In genomic region chr10:93190475-93191262, GRCm38 (mm10) we compare ENCODE assay signal across 8 mouse cellular contexts. TPM values are rescaled to one million over a fixed set of nuclear protein-coding genes. Genes with fewer than 3 reads are reported as not detected.
DNase-seq lines count a peak whose midpoint lies in the region; ATAC-seq and TF ChIP-seq lines count a peak whose summit lies in the region.
"Had no signal": no experiment of that assay in that cellular context is flagged by ENCODE, and none has a peak within 500 bp of the region (broad histone marks: within the 10 kb centered on the region; RNA-seq: fewer than 3 reads in every experiment).

No protein-coding gene starts in this region.

- 74% methylated on average over 8 of the region's 8 CpGs for WGBS in intestine, embryonic 15.5 days
- WGBS in intestine, postnatal 0 days: 75% methylated on average over 8 of the region's 8 CpGs
- 88% methylated on average over 8 of the region's 8 CpGs for WGBS in hindbrain, embryonic 15.5 days

- 0 out of 2 replicates have a peak overlapping the region, but pooled peaks have one; percentile 32 for H3K27ac ChIP-seq in intestine, embryonic 15.5 days
- H3K27ac ChIP-seq in intestine, postnatal 0 days (ENCODE audit: low read depth, low read length): no peak overlapping the region
- no peak overlapping the region for H3K27ac ChIP-seq in hindbrain, embryonic 15.5 days (replicated peaks)

- H3K9me3 ChIP-seq in intestine, embryonic 15.5 days: no peaks in the 10 kb centered on the region
- H3K9me3 ChIP-seq in intestine, postnatal 0 days (ENCODE audit: control insufficient read depth): no peaks in the 10 kb centered on the region
- no peaks in the 10 kb centered on the region for H3K9me3 ChIP-seq in hindbrain, embryonic 15.5 days

- H3K4me1 ChIP-seq in intestine, embryonic 15.5 days (replicated peaks): peaks cover 9% of the 10 kb centered on the region; the same call in 1 of the 2 replicates
- no peaks in the 10 kb centered on the region for H3K4me1 ChIP-seq in intestine, postnatal 0 days (replicated peaks; ENCODE audit: control insufficient read depth, insufficient read depth, low read length)
- peaks cover 31% of the 10 kb centered on the region for H3K4me1 ChIP-seq in hindbrain, embryonic 15.5 days (replicated peaks)

- no peaks in the 10 kb centered on the region for H3K27me3 ChIP-seq in intestine, embryonic 15.5 days (replicated peaks)
- H3K27me3 ChIP-seq in intestine, postnatal 0 days (replicated peaks; ENCODE audit: control insufficient read depth, insufficient read depth, low read length): no peaks in the 10 kb centered on the region
- no peaks in the 10 kb centered on the region for H3K27me3 ChIP-seq in hindbrain, embryonic 15.5 days

- TF ChIP-seq CTCF in intestine, postnatal 0 days (IDR thresholded peaks at IDR 0.05; ENCODE audit: low read depth): no peak

- DNase-seq in T-cell, adult 2 months (ENCODE audit: low spot score): peak; percentile 20
- DNase-seq in spleen, adult 18-20 months: no peak
- no peak for DNase-seq in thymus, postnatal 4 days

- ATAC-seq in intestine, embryonic 15.5 days: no peak; the same call in 1 of the 2 replicates
- no peak for ATAC-seq in intestine, postnatal 0 days
- peak; percentile 36; the same call in 1 of the 2 replicates for ATAC-seq in hindbrain, embryonic 15.5 days (ENCODE audit: low FRiP score, low read depth)
- peak; percentile 88 for ATAC-seq in megakaryocyte, adult 5-6 weeks (ENCODE audit: poor library complexity, severe bottlenecking)

- no peak overlapping the region for H3K4me2 ChIP-seq in intestine, embryonic 15.5 days (replicated peaks)
- H3K4me2 ChIP-seq in intestine, postnatal 0 days (replicated peaks; ENCODE audit: low read depth): no peak overlapping the region
- no peak overlapping the region for H3K4me2 ChIP-seq in hindbrain, embryonic 15.5 days

- no peak overlapping the region for H3K9ac ChIP-seq in intestine, embryonic 15.5 days
- no peak overlapping the region for H3K9ac ChIP-seq in intestine, postnatal 0 days (ENCODE audit: low read depth, low read length)
- H3K9ac ChIP-seq in hindbrain, embryonic 15.5 days: no peak overlapping the region

- H3K4me3 ChIP-seq in intestine, embryonic 15.5 days (replicated peaks): no peak overlapping the region
- no peak overlapping the region for H3K4me3 ChIP-seq in intestine, postnatal 0 days (ENCODE audit: low read depth, low read length)
- H3K4me3 ChIP-seq in hindbrain, embryonic 15.5 days: no peak overlapping the region
- H3K4me3 ChIP-seq: myocyte had no signal

- H3K36me3 ChIP-seq in intestine, embryonic 15.5 days: no peaks in the 10 kb centered on the region
- H3K36me3 ChIP-seq in intestine, postnatal 0 days (ENCODE audit: control insufficient read depth, insufficient read depth): no peaks in the 10 kb centered on the region
- no peaks in the 10 kb centered on the region for H3K36me3 ChIP-seq in hindbrain, embryonic 15.5 days

RNA-seq across cellular contexts. Expression of gene Cdk17, which starts 30.0 kb away (rescaled TPM):
- polyA plus RNA-seq in intestine, embryonic 15.5 days (2015; fragmentation: Nextera tagmentation; extraction: Ambion mirVana): 13.6 and 14.0 TPM in 2 replicates
- polyA plus RNA-seq in intestine, postnatal 0 days (2015; fragmentation: Nextera tagmentation; extraction: Ambion mirVana): 8.2 and 8.9 TPM in 2 replicates
- 41.2 and 45.7 TPM in 2 replicates for polyA plus RNA-seq in hindbrain, embryonic 15.5 days (2015; fragmentation: Nextera tagmentation; extraction: Ambion mirVana)
- 33.0 and 36.3 TPM in 2 replicates for total RNA-seq in megakaryocyte, adult 5-6 weeks (2015)
- total RNA-seq in megakaryocyte, adult 5-6 weeks (2017): 36.5 and 41.5 TPM in 2 replicates

Comparison
In these comparisons a context has a peak if more than half of its experiments do, and no peak if none do; other contexts are left out.
1. ATAC-seq: peak in hindbrain, embryonic 15.5 days (single experiment) and megakaryocyte, adult 5-6 weeks (single experiment); none in intestine, embryonic 15.5 days (single experiment) and intestine, postnatal 0 days (single experiment).